Mouse (Mus musculus) natural killer cell, adult 2 months (primary cell): ENCODE measurements around the gene Pitx1.

ENCODE experiments used
- DNase-seq, 2 experiments: peaks; one replicate each; pipeline ENCODE4 v3.0.0; 2022; ENCODE audit warnings: low spot score in 2 of 2

Gene Pitx1

GRCm38 (mm10) chr13:55836142-55836625, at the start of gene Pitx1:
Gene Pitx1 (minus strand): TSS chr13:55836192.
- no peak for DNase-seq

- no peak for DNase-seq
These were observed 45.6 kb upstream of the Pitx1 start for GRCm38 (mm10) chr13:55881431-55882202.

GRCm38 (mm10) chr13:55878353-55878752, 42.4 kb upstream of the Pitx1 start:
- DNase-seq: no peak

- no peak for DNase-seq
These were observed 35.4 kb upstream of the Pitx1 start for GRCm38 (mm10) chr13:55871410-55871809.

- DNase-seq: no peak
These were observed 34.0 kb upstream of the Pitx1 start for GRCm38 (mm10) chr13:55870001-55870400.

- DNase-seq: no peak
These were observed 31.6 kb upstream of the Pitx1 start for GRCm38 (mm10) chr13:55867540-55868103.

- DNase-seq: no peak
These were observed 24.5 kb upstream of the Pitx1 start for GRCm38 (mm10) chr13:55860483-55860882.

- DNase-seq: no peak
These were observed 22.5 kb upstream of the Pitx1 start for GRCm38 (mm10) chr13:55858463-55858862.

GRCm38 (mm10) chr13:55855793-55856192, 19.8 kb upstream of the Pitx1 start:
- no peak for DNase-seq

- no peak for DNase-seq
These were observed 16.2 kb upstream of the Pitx1 start for GRCm38 (mm10) chr13:55852205-55852604.

- no peak for DNase-seq
These were observed 14.7 kb upstream of the Pitx1 start for GRCm38 (mm10) chr13:55850726-55851125.

GRCm38 (mm10) chr13:55848604-55849190, 12.7 kb upstream of the Pitx1 start:
- no peak for DNase-seq

- no peak for DNase-seq
These were observed 11.8 kb upstream of the Pitx1 start for GRCm38 (mm10) chr13:55847805-55848204.

GRCm38 (mm10) chr13:55843700-55844099, 7.7 kb upstream of the Pitx1 start:
- DNase-seq: no peak

- DNase-seq: no peak
These were observed 4.2 kb upstream of the Pitx1 start for GRCm38 (mm10) chr13:55840223-55840622.

GRCm38 (mm10) chr13:55836786-55837780, 1.1 kb upstream of the Pitx1 start:
- no peak for DNase-seq

- no peak for DNase-seq
These were observed 369 bp downstream of the Pitx1 start for GRCm38 (mm10) chr13:55835548-55836097.

GRCm38 (mm10) chr13:55834667-55835066, 1.3 kb downstream of the Pitx1 start:
- DNase-seq: no peak

- no peak for DNase-seq
These were observed 2.1 kb downstream of the Pitx1 start for GRCm38 (mm10) chr13:55833921-55834320.

- DNase-seq: no peak
These were observed 3.4 kb downstream of the Pitx1 start for GRCm38 (mm10) chr13:55832602-55833001.

GRCm38 (mm10) chr13:55831722-55832160, 4.3 kb downstream of the Pitx1 start:
- DNase-seq: no peak
